Mouse (Mus musculus) frontal cortex, adult 2 months (tissue): ENCODE measurements at regions not wholly inside any gene's neighbourhood (a gene's known extent, or its start where the extent isn't known, plus 50 kb on each side); places are given as distances from the start of the nearest gene placed in this dataset.

Experiments
- DNase-seq, 2 experiments: peaks; one replicate each; pipeline ENCODE4 v3.0.0; 2022; ENCODE audit warnings: low spot score in 1 of 2; ENCODE audit errors: extremely low spot score in 1 of 2

DNA sequence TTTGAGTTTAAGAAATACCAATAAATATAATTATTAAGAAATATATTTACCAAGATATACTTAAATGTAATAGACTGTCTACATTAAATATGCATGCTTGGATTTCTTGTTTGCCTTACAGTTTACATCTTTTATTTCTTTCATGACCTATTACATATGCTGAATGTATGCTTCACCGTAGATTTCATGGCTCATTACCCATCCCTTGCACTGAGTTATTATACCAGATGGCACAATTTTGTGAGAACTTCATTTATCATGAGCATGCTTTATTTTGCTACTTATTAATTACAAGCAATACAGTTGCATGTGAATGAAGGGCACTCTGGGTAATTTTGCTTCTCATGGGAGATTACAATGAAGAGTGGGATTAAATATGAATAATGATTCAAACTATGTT, 856.0 kb upstream of the Nectin3 start:
- DNase-seq: no peak

DNA sequence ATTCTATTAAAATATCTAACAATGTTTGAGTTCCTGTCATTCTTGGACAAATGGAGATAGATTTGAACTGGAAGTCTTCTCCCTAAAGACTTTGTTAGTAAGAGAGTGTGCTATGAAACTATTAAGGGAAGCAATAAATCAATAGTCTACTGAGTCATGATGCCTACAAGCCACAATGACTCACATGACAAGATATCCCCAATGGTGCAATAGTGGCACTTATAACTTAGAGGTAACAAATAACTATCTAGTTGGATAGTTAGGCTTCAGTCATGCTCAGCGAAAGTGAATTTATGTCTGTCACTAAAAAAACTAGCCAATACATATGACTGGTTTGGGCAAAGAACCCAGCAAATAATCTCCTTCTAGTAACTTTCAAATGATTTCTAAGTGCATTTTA, 889.1 kb upstream of the Dppa4 start:
- no peak for DNase-seq

DNA sequence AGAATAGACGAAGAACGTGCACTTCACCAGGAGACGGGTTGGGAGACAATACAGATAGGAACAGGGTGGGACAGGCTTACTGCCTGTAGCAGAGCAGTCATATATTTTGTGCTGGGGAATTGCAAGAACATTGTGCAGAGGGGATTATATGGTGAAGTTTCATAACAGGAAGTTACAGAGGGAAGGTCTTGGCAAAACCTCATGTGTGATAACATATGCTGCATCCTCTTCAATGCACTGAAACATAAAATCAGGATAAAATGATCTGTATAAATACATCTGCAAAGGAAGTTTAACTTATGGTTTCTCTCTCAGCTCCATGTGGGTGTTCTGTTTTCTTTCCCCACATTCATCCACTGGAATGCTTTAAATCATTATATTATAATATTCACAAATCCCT, 876.5 kb upstream of the Dppa4 start:
- peak in 1 of 2 experiments; percentile 35 for DNase-seq

DNA sequence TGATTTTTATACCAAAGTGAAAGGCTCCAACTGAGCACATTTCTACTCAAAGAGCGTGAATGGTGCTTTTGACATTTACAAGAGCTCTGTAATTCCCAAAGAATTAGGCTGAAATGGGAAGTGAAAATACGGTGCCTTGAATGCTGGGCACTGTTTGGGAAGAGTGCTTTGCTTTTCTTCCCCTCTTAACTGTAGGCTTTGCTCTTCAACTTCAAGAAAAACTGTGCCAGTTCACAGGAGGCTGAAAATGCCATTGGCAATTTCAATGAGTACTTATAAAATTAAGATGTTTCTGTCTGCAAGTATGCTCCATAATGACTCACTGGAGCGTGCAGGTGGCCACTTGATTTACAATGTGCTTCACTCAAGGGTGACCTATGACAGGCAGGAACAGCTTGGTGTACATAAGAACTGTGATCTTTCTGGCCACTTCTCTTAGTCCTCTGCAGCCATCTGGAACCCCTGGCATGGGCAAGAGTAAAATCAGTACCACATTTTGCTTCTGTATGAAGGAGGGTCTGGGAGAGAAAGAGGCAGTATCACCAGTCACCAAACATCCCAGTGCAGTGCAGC, 864.8 kb upstream of the Dppa4 start:
- DNase-seq: no peak

DNA sequence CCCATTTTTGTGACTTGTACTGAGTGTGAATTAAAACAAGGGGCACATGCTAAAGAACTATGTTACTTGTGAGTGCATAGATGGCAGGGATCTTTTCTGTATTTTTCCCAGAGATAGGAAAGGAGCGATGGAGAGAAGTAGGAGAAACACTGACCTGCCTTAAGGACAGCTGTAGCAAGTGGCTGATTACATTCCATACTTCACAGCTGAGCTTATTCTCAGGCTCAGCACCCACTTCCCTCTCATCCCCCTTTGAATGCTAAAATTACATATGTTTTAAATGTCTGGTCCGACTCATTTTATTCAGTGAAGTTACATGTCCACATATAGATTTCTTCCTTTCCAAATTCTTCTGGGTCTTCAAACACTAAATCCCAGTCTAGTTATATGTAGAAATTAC, 838.5 kb upstream of the Dppa4 start:
- peak in 1 of 2 experiments; percentile 5 for DNase-seq

DNA sequence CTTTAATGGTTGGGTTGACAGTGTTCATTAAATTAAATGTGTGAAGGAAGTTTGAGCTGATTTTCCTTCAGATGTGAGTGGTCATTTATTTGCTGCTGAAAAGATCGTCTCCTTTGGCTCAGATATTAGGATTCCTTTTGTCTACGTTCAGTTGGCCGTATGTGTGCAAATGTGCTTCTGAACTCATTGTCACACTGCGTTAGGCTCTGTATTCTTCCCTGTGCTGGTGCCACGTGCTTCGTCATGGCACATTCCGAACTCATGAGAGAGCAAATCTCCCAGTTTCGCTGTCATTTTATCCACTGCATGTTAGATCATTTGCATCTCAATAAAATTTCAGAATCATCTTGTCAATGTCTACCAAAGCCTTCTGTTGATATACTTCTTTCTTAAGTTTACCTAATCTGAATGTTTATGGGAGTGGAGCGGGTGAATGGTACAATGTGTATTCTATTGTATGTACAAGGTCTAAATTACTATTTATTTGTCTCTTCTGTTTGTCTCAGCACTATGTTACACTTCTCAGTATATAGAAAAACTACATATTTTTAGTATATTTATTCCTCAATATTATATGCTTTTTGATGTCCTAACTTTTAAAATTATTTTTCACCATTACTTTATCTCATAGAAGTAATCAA, 808.0 kb upstream of the Dppa4 start:
- DNase-seq: no peak

DNA sequence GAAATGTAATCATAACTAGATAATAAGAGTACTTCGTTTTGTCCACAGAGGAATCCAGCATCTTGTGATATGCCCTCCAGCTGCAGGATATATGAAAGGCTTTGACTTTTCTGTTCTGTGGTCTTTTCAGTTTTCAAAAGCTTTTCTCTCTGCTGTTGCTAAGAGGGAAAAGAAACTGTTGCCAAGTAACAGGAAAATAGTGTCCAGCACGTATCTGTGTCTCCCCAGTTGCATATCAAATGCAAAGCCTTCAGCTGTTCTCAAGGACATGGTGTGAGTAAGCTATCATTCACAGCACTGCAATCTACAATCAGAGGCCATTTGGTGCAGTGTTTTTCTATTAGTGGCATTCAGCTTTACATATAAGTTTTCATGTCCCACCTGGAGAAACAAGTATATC, 801.5 kb upstream of the Dppa4 start:
- no peak for DNase-seq

DNA sequence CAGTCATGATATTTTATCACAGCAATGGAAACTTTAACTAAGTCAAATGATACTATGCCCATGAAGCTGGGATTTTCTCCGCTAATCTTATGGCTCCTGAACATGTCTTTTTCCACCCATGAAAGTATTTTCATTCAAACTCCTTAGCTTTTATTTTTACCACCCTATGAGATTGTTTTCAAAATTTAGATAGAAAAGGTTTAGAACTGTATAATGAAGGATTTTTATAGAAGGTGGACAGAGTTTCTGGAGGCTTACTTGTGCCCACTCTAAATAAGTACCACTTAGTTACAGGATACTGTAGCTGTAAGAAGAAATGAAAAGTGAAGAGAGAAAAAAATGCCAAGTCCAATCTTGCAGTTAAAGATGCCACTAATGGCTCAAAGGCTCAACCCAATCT, 795.0 kb upstream of the Dppa4 start:
- DNase-seq: peak in 1 of 2 experiments; percentile 4

DNA sequence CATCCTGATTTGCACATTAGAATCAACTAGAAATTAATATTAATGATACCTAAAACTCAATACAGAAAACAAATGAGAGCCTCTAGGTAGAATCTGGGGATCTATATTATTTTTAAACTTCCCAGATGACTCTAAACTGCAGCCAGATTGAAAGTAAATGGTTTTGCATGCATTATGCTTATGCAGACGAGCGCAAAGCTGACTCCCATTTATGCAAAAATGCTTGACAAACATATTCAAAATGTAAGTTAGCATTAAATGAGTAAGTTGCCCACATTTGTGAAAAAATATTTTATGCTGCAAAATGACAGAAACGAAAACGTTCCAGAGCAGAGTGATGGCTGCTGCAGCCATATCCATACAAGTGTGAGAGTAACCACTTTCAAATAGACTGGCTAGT, 757.7 kb upstream of the Dppa4 start:
- peak in 1 of 2 experiments; percentile 31 for DNase-seq

DNA sequence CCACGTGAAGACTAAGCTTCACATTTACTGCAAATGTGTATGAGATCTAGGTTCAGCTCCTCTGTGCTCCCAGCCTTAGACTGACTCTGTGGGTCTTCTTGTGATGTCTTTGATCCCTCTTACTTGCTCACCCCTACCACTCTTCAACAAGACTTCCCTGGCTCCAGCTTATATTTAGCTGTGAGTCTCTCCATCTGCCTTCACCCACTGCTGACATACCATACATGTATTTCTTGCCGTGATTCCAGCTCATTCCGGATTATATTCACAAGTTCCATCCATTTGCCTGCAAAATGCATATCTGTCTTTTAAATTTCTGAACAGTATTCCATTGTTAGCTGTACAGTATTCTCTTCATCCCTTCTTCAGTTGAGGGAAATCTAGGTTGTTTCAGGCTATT, 756.9 kb upstream of the Dppa4 start:
- no peak for DNase-seq

DNA sequence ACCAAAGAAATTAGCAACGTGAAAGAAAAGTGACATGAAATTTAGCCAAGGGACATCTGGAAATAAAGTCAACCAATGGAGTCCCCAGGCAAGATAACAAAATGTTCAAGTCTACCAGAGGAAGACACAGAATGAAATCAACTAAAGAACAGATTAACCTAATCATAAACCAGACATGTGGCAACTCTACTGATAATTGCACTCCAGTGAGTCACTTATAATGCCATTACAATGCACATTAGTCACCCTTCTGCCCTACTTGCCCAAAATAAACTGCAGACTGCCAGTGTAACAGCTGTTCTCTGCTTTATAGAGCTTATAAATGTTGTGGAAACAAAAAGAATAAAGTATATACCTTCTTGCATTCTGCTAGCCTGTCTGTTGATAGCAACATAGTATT, 747.0 kb upstream of the Dppa4 start:
- peak in 1 of 2 experiments; percentile 20 for DNase-seq

DNA sequence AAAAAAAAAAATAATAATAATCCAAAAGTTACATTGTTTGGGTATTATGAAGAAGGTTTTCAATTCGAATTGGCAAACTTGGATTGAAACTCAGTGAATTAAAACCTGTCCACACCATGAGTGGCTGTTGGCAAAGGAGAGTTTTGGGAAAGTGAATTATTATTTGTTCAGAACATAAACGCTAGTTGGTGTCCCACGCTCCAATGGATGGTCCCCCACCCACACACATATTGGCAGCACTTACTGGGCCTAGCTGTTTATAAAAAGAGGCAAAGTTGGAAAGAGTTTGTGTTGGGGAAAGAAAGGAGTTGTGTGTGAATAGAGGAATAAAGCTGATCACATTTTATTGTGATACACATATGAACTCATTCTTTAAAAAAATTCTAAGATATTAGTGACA, 732.4 kb upstream of the Dppa4 start:
- DNase-seq: no peak

DNA sequence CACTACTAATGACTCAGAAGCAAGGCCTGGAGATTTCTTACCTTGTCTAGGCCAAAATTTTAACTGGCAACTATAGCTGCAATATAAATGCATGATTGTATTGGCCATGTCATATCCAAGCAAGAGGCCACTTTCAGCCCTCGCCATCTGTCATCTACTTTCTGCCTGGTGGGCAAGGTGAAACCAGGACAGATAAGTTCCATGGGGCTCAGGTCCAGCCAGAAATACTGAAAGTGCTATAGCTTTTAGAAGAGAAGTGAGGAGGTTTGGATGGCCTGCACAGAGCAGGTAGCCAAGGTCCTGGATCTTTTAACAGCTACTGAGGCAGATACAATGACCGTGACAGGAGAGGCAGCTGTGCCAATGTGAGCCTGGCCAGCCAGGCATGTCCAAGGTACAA, 715.5 kb upstream of the Dppa4 start:
- no peak for DNase-seq

DNA sequence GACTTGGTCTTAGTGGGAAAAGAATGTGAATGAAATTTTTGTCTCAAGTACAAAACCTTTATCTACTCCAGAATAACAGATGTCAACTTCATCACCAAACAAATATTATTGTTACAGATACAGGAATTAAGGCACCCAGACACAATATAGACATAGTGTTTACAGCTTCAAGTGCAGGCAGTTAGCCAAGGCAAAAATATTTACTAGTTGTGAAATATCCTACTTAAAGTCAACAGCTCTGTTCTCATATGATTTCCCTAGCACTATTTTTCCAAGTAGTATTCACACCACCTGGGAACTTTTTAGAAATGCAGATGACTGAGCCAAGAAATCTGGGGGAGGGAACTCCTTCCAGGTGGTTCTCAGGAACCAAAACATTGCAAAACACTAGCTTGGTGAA, 684.1 kb upstream of the Dppa4 start:
- no peak for DNase-seq
